Mouse (Mus musculus) bone marrow macrophage, adult 2 months (primary cell): ENCODE results near the gene Rap1gap2. TPM values are rescaled to one million over a fixed set of nuclear protein-coding genes. Genes with fewer than 3 reads are reported as not detected.

Source experiments
- H3K27ac ChIP-seq: 2 replicates; pipeline ENCODE4 v1.5.1; 2012; ENCODE audit warnings: low read depth, low read length; ENCODE audit not compliant: insufficient read depth
- H3K4me1 ChIP-seq: 2 replicates; pipeline ENCODE4 v1.6.1; 2012; ENCODE audit warnings: low read length; ENCODE audit not compliant: control insufficient read depth, insufficient read depth
- H3K4me3 ChIP-seq: 2 replicates; pipeline ENCODE4 v1.5.1; 2012; ENCODE audit warnings: mild to moderate bottlenecking, low read length, moderate library complexity; ENCODE audit not compliant: insufficient read depth
- CTCF ChIP-seq: IDR thresholded peaks from 2 replicates; pipeline ENCODE4 v1.5.1; 2012; ENCODE audit warnings: low read depth, mild to moderate bottlenecking, low read length, moderate library complexity
- POLR2A ChIP-seq: IDR thresholded peaks from 2 replicates; pipeline ENCODE4 v1.6.1; 2012; ENCODE audit warnings: mild to moderate bottlenecking, low read depth, low read length, borderline replicate concordance
- polyA plus RNA-seq: library from polyadenylated mRNA; stranded (reverse); fragments of >200 nt; gene quantifications from 2 replicates; pipeline ENCODE4 v1.2.4, GENCODE M21; 2012; ENCODE audit not compliant: missing spikeins, insufficient read depth, insufficient read length

Rap1gap2 gene
- polyA plus RNA-seq, 1 experiment, result 0.63 TPM

GRCm38 (mm10) chr11:74621974-74622669, 11.4 kb upstream of the Rap1gap2 start:
- no peaks in the 10 kb centered on the region for H3K4me1 ChIP-seq
- H3K4me3 ChIP-seq, result no peak overlapping the region
- no peak for TF ChIP-seq CTCF
- no peak for TF ChIP-seq POLR2A
- no peak overlapping the region for H3K27ac ChIP-seq

DNA sequence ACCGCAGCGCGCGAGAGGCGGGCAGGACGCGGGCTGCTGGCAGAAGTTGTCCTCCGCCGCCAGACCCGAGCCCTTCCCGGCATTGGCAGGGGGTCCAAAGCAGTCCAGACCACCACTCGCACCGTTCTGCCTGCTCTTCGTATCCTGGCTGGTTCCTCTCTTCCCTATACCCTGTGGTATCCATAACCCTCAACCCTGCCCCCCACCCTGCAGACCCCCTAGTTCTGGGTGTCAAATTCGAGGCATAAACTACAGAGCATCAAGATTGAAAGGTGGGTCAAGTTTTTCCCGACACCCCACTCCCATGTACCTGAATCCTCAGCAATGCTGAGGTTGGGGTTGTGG, 9.2 kb upstream of the Rap1gap2 start:
- H3K4me1 ChIP-seq, result no peaks in the 10 kb centered on the region
- TF ChIP-seq CTCF, result no peak
- no peak for TF ChIP-seq POLR2A
- H3K4me3 ChIP-seq, result no peak overlapping the region
- H3K27ac ChIP-seq, result no peak overlapping the region

DNA sequence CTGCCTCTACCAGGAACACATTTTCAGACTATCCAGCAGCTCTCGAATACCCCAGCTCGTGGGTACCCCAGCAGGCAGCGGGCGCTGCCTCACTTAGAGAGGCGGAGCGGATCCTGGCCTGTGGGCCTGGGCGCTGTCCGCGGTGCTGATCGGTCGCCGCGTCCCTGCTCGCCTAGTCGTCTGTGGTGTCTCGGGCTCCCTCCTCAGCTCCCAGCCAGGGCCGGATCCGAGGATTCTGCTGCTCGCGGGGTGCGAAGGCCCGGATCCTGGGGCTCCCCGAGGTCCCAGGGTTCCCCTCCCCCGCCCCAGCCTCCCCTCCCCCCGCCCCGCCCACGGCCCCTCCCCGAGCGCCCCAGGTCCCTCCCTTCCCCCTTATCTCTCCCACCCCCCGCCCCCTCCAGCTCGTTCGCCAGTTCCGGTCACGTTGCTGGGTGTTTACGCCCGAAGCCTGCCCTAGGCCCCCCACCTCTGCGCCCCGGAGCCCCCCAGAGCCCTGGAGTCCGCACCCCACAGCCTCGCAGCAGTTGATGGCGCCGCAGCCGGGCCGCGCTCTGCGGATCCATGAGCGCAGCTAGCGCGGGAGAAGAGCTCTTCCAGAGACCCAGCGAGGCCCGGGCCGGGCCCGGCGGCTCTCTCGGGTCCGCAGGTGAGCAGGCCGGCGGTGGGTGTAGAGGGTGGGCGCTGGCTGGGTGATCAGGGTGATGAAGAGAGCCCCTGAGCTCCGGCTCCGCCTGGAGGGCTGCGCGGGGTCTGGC, 8.7 kb upstream of the Rap1gap2 start, which contains the start of gene Ccdc92b:
Ccdc92b (plus strand) TSS at position 405 of the 755 bp plus-strand sequence.
- TF ChIP-seq CTCF (no peak), POLR2A (no peak)
- Histone ChIP-seq H3K4me3 (no peak within 1 kb of the TSS), H3K4me1 (no peaks in the 10 kb centered on the region), H3K27ac (no peak within 1 kb of the TSS)

DNA sequence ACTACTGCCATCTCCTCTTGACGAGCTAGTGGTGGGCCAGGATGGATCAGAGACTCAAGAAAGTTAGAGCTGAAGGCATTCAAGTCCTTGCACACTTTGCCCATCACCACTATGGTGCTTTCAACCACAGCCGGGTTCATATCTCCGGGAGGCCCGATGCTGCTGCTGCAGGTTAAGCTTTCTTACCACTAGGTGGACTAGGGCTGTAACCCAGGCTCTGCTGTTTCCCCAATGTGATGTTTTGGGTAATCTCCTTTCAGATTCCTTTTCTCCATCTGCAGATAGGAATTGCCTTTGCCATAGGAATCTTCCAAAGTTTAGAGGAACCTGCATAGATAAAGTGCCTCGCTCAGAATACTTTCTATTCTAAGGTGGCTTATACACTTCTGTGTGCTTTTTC, 4.9 kb upstream of the Rap1gap2 start:
- Histone ChIP-seq H3K4me1 (no peaks in the 10 kb centered on the region), H3K27ac (no peak overlapping the region), H3K4me3 (no peak overlapping the region)
- no peak for TF ChIP-seq CTCF
- no peak for TF ChIP-seq POLR2A

DNA sequence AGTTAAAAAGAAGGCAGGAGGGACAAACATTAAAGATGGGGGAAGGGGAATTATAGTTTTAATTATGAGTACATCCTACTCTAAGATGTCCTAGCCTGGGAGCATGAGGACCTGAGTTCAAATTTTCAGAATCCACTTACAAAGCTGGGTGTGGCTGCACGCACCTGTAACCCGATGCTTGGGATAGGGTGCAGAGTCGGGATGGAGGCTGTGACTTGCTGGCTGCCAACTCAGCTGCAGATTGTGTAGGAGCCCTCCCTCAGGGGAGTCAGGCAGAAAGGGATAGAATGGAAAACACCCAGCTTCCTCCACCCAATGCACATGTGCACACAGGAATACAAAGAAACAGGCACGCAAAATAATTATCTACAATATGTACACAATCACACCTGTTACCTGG, 2.7 kb upstream of the Rap1gap2 start:
- H3K4me1 ChIP-seq, result no peaks in the 10 kb centered on the region
- TF ChIP-seq CTCF, result no peak
- TF ChIP-seq POLR2A, result no peak
- H3K27ac ChIP-seq, result no peak overlapping the region
- no peak overlapping the region for H3K4me3 ChIP-seq

- no peak overlapping the region for H3K27ac ChIP-seq
- TF ChIP-seq CTCF, result no peak
- TF ChIP-seq POLR2A, result no peak
- no peak overlapping the region for H3K4me3 ChIP-seq
- no peaks in the 10 kb centered on the region for H3K4me1 ChIP-seq
Measured at GRCm38 (mm10) chr11:74611437-74611836, 722 bp upstream of the Rap1gap2 start.

DNA sequence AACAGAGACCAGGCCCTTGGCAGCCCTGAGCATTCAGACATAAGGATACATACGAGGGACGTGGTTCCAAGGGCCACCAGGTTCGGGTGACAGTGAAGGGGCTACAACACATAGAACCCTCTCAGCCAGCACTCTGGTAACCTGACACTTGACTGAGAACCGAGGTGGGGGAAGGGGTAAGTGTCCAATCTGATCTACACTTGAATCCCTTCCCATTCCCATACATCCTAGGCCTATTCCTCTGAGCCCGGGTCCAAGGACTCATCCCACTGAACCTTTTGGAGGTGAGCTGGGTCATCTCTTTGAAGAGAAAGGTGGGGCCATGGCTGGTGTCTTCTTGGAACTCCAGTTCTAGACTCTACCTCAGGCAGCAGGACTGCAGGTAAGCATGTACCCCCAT, 647 bp downstream of the Rap1gap2 start:
- Histone ChIP-seq H3K4me1 (no peaks in the 10 kb centered on the region), H3K27ac (no peak overlapping the region), H3K4me3 (no peak overlapping the region)
- TF ChIP-seq POLR2A, result no peak
- no peak for TF ChIP-seq CTCF

- Histone ChIP-seq H3K4me3 (no peak overlapping the region), H3K4me1 (no peaks in the 10 kb centered on the region), H3K27ac (no peak overlapping the region)
- TF ChIP-seq POLR2A, result no peak
Measured at GRCm38 (mm10) chr11:74602286-74602685, 8.4 kb downstream of the Rap1gap2 start.

- Histone ChIP-seq H3K4me1 (no peaks in the 10 kb centered on the region), H3K27ac (no peak overlapping the region)
- TF ChIP-seq CTCF (no peak), POLR2A (no peak)
Measured at GRCm38 (mm10) chr11:74597990-74598337, 12.8 kb downstream of the Rap1gap2 start.

DNA sequence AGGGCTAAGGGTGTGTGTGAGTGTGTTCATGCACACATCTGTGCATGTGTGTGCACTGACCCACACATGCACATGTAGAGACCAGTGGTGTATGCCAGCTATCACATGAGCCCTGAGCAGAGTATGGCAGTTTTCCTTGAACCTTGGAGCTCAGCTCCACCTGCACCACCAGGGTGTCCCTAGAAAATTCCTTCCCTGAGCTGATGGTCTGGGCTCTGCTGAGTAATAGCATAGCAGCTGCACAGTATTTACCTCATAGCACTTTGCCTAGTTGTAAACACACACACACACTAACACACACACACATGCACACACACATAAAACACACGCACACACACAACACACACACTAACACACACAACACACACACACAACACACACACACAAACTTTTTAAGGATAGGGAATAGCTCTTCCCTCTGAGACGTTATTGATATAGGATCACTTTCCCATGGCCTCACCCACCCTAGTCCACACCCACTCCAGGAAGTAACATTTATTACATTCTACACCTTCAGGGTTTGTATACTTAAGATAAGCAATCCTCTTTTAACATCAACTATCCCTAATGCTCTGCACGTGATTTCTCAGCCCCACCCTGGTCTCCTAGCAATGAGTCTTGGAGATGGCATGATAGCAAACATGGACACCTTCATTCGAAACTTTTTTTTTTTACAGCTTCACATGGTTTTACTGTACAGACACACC, 13.3 kb downstream of the Rap1gap2 start:
- H3K27ac ChIP-seq, result no peak overlapping the region
- no peak for TF ChIP-seq POLR2A
- no peak for TF ChIP-seq CTCF
- no peak overlapping the region for H3K4me3 ChIP-seq
- H3K4me1 ChIP-seq, result no peaks in the 10 kb centered on the region

More at GRCm38 (mm10) chr11:74597990-74598337, 12.8 kb downstream of the Rap1gap2 start:
- H3K4me3 ChIP-seq, result no peak overlapping the region
